Mouse (Mus musculus): ENCODE measurements around the gene Hnrnph1. TPM values are rescaled to one million over a fixed set of nuclear protein-coding genes. Genes with fewer than 3 reads are reported as not detected.

Hnrnph1 gene
- polyA plus RNA-seq, 1 experiment from 2014 or later: 154 TPM

DNA sequence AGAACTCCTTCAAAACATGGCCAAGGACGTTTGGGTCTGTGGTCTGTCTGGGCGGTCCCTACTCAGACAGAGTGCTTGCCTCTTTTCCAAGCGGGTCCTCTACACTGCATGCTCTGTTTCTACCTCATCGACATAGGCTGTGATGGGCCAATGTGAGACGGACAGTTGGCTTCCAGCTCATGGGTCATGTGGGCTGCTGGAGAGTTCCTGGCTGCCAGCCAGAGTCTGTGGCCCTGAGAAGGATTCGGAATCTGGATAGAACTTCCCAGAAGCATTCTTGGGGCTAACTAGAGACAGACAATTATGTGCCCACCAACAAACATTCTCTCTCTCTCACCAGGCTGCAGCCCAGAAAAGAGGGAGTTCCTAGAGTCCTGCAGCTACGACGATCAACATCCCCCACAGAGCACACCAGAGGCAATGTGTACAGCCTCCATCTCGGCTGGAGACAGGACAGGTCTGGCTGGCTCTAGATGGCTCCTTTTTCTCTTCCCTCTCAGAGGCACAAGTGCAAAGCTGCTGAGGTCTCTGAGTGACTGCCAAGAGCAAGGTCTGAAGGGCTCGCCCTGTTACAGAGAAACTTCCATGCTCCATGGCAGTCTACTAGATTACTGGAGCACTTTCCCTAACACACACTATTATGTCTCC lies 26.7 kb downstream of the Hnrnph1 start:
- Histone ChIP-seq H3K36me3 (ENCODE audit: insufficient read depth, low read length) (peaks cover 23% of the 10 kb centered on the region), H3K9ac (replicated peaks; ENCODE audit: low read depth) (no peak overlapping the region)
- ATAC-seq: peak; percentile 46; the same call in 1 of the 2 replicates

DNA sequence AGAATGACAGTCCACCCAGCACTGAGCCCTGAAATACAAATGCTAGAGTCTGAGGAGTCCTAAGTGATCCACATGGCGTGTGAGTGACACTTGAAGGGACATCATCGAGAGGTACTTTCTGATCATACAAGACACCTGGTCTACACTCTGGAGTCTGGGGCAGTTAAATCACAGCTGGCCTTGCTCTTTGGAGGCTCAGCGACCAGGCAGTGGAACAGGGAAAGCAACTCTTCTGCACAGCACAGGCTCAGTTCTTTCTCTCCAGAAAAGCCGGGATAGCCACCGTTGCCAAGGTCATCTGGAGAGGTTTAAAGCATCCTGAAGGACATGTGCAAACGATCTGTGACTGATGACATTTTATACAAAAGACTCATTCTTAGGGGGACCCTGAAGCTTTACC lies 30.4 kb downstream of the Hnrnph1 start:
- Histone ChIP-seq H3K27me3 (replicated peaks; ENCODE audit: insufficient read depth, low read length) (no peaks in the 10 kb centered on the region), H3K4me2 (replicated peaks; ENCODE audit: low read depth, low read length) (no peak overlapping the region), H3K36me3 (ENCODE audit: insufficient read depth, low read length) (peaks cover 9% of the 10 kb centered on the region; the same call in 1 of the 2 replicates), H3K4me1 (ENCODE audit: insufficient read depth, low read depth, low read length) (no peaks in the 10 kb centered on the region), H3K27ac (ENCODE audit: low read length) (no peak overlapping the region), H3K9me3 (ENCODE audit: low read length) (no peaks in the 10 kb centered on the region), H3K4me3 (ENCODE audit: low read depth, low read length) (no peak overlapping the region), H3K9ac (replicated peaks; ENCODE audit: low read depth) (no peak overlapping the region)
- TF ChIP-seq EP300 (IDR thresholded peaks at IDR 0.05) (no peak), CTCF (IDR thresholded peaks at IDR 0.05) (no peak)
- DNase-seq (ENCODE audit: low spot score): no peak
- ATAC-seq: no peak
- 48% methylated on average over 6 of the region's 6 CpGs for WGBS

More for the DNA sequence above, 26.7 kb downstream of the Hnrnph1 start:
- TF ChIP-seq CTCF (IDR thresholded peaks at IDR 0.05) (no peak), EP300 (IDR thresholded peaks at IDR 0.05) (no peak)
- no peaks in the 10 kb centered on the region for H3K4me1 ChIP-seq (ENCODE audit: insufficient read depth, low read depth, low read length)
- H3K27ac ChIP-seq (ENCODE audit: low read length): no peak overlapping the region
- H3K4me3 ChIP-seq (ENCODE audit: low read depth, low read length): no peak overlapping the region
- no peak for DNase-seq (ENCODE audit: low spot score)
- no peak overlapping the region for H3K4me2 ChIP-seq (replicated peaks; ENCODE audit: low read depth, low read length)
- no peaks in the 10 kb centered on the region for H3K9me3 ChIP-seq (ENCODE audit: low read length)
- H3K27me3 ChIP-seq (replicated peaks; ENCODE audit: insufficient read depth, low read length): no peaks in the 10 kb centered on the region
- WGBS: 59% methylated on average over 10 of the region's 10 CpGs

DNA sequence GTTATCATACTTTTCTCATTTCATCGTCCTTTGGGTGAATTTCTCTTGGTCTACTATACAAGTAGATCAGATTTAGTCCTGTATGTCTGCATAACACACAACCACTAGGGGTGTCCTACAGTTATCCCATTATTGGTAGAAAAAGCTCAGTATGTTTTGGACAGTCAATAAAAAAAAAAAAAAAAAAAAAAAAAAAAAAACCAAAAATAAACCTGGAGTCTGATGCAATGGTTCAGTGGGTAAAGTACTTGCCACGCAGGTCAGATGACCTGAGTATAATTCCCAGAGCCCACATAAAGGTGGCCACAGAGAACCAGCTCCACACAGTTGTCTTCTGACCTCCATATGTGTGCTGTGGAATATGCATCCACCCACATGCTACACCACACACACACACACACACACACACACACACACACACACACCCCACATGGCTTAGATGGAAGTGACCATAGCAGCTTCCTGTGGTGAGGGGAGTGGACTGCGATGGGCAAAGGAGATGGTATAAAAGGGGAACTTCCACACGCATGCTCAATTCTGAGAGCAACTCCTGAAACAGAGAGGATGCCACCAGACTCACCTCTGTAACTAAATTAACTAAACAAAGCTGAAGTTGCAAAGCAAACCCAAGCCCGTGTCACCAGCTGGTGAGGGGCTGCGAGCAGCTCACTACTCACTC lies 38.9 kb downstream of the Hnrnph1 start:
- DNase-seq (ENCODE audit: low spot score) (no peak), ATAC-seq (no peak)
- WGBS: 86% methylated on average over 6 of the region's 6 CpGs
- H3K4me3 ChIP-seq (ENCODE audit: low read depth, low read length): no peak overlapping the region
- peaks cover 25% of the 10 kb centered on the region; the same call in 1 of the 2 replicates for H3K36me3 ChIP-seq (ENCODE audit: insufficient read depth, low read length)
- no peak overlapping the region for H3K9ac ChIP-seq (replicated peaks; ENCODE audit: low read depth)
- H3K9me3 ChIP-seq (ENCODE audit: low read length): no peaks in the 10 kb centered on the region
- no peak overlapping the region for H3K27ac ChIP-seq (ENCODE audit: low read length)
- H3K27me3 ChIP-seq (replicated peaks; ENCODE audit: insufficient read depth, low read length): no peaks in the 10 kb centered on the region
- H3K4me1 ChIP-seq (ENCODE audit: insufficient read depth, low read depth, low read length): no peaks in the 10 kb centered on the region
- no peak overlapping the region for H3K4me2 ChIP-seq (replicated peaks; ENCODE audit: low read depth, low read length)
- TF ChIP-seq EP300 (IDR thresholded peaks at IDR 0.05): no peak
- peak; percentile 11; the same call in 1 of the 2 replicates for TF ChIP-seq CTCF (IDR thresholded peaks at IDR 0.05)

DNA sequence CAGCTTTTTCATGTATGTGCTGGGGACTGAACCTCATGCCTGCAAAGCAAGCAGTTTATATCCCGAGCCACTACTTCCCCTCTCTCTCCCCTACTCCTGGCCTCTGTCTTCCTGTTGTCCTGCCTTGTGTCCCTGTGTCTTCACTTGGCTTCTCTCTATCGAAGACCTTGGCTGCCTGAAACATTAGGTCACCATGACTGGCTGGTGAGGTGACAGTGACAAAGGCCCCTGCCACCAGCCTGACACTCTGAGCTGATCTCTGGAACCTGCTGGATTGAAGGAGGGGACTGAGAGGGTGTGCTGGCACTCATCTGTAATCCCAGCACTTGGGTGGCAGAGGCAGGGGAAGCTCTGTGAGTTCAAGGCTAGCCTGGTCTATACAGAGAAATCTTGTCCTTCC lies 41.1 kb downstream of the Hnrnph1 start:
- WGBS: 47% methylated on average over 2 of the region's 2 CpGs
- ATAC-seq (no peak), DNase-seq (ENCODE audit: low spot score) (no peak)
- H3K4me2 ChIP-seq (replicated peaks; ENCODE audit: low read depth, low read length): no peak overlapping the region
- no peak overlapping the region for H3K27ac ChIP-seq (ENCODE audit: low read length)
- H3K9ac ChIP-seq (replicated peaks; ENCODE audit: low read depth): no peak overlapping the region
- TF ChIP-seq EP300 (IDR thresholded peaks at IDR 0.05): no peak
- no peak for TF ChIP-seq CTCF (IDR thresholded peaks at IDR 0.05)
- H3K4me1 ChIP-seq (ENCODE audit: insufficient read depth, low read depth, low read length): no peaks in the 10 kb centered on the region
- no peaks in the 10 kb centered on the region for H3K27me3 ChIP-seq (replicated peaks; ENCODE audit: insufficient read depth, low read length)
- H3K4me3 ChIP-seq (ENCODE audit: low read depth, low read length): no peak overlapping the region
- peaks cover 24% of the 10 kb centered on the region; the same call in 1 of the 2 replicates for H3K36me3 ChIP-seq (ENCODE audit: insufficient read depth, low read length)
- no peaks in the 10 kb centered on the region for H3K9me3 ChIP-seq (ENCODE audit: low read length)

DNA sequence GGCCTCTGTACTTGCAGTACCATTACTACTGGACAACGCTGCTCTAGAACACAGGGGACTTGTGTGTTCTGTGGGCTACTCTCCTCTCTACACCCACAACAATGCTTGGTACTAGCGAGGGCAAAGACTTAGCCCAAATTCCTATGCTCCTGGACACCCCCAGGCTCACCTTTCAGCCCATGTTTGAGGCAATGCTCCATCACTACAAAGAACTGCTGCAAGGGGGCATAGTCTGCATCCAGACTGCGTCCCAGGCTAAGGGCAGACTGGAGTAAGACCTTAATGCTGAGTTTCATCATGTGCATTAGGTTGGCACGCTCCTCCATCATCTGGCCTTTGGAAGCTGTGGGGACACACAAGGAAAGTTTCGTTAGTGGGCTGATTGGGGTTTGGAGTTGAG lies 44.7 kb downstream of the Hnrnph1 start:
- Histone ChIP-seq H3K4me3 (ENCODE audit: low read depth, low read length) (no peak overlapping the region), H3K4me1 (ENCODE audit: insufficient read depth, low read depth, low read length) (no peaks in the 10 kb centered on the region), H3K36me3 (ENCODE audit: insufficient read depth, low read length) (peaks cover 15% of the 10 kb centered on the region; the same call in 1 of the 2 replicates), H3K4me2 (replicated peaks; ENCODE audit: low read depth, low read length) (peak overlapping the region; percentile 47), H3K9me3 (ENCODE audit: low read length) (no peaks in the 10 kb centered on the region), H3K9ac (replicated peaks; ENCODE audit: low read depth) (no peak overlapping the region), H3K27ac (ENCODE audit: low read length) (no peak overlapping the region), H3K27me3 (replicated peaks; ENCODE audit: insufficient read depth, low read length) (no peaks in the 10 kb centered on the region)
- no peak for DNase-seq (ENCODE audit: low spot score)
- ATAC-seq: 0 out of 2 replicates have a peak, but pooled peaks have one; percentile 1
- 0 out of 2 replicates have a peak, but pooled peaks have one; percentile 2 for TF ChIP-seq CTCF (IDR thresholded peaks at IDR 0.05)
- TF ChIP-seq EP300 (IDR thresholded peaks at IDR 0.05): no peak
- 53% methylated on average over 5 of the region's 5 CpGs for WGBS

DNA sequence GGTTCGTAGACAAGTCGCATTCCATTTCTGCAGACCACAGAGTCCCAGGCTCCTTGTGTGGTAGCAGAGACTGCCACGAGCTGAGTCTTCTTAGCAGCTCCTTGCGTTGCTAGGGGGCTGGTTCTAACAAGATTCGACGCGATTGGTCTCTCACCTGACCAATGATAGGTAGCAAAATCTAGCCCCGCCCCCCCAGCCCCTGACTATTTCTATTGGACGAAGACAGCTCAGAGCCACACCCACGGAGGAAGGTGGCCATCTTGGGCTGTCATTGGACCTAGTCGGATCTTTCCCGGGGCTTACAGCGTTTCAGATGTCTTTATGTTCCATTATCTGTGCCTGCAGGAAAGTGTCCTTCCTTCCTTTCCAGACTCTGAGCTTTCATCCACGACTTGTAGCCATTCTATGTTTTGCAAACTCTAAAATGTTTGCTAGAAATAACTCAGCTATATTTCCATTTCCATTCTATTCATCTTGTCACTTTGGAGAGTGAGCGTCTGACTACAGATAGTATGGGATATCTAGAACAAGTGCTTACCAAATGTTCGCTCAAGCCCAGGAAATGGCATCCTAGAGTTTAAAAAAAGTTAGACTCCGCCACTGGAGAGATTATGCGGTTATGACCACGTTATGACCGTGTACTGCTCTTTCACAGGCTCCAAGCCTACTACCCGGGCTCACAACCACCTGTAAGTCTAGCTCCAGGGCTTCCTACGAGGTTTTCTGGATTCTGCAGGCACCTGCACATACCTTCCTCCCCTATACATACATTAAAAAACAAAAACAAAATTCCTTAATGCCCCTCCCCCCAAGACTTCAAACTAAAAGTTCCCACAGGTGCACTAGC lies 45.4 kb downstream of the Hnrnph1 start:
- Histone ChIP-seq H3K9ac (replicated peaks; ENCODE audit: low read depth) (no peak overlapping the region), H3K4me2 (replicated peaks; ENCODE audit: low read depth, low read length) (peak overlapping the region; percentile 47), H3K4me3 (ENCODE audit: low read depth, low read length) (no peak overlapping the region), H3K9me3 (ENCODE audit: low read length) (no peaks in the 10 kb centered on the region), H3K27ac (ENCODE audit: low read length) (no peak overlapping the region), H3K4me1 (ENCODE audit: insufficient read depth, low read depth, low read length) (no peaks in the 10 kb centered on the region), H3K27me3 (replicated peaks; ENCODE audit: insufficient read depth, low read length) (no peaks in the 10 kb centered on the region), H3K36me3 (ENCODE audit: insufficient read depth, low read length) (peaks cover 8% of the 10 kb centered on the region; the same call in 1 of the 2 replicates)
- WGBS: 25% methylated on average over 22 of the region's 22 CpGs
- no peak for TF ChIP-seq CTCF (IDR thresholded peaks at IDR 0.05)
- ATAC-seq: peak; percentile 98
- peak; percentile 92 for DNase-seq (ENCODE audit: low spot score)

All from lung, postnatal 0 days (tissue).